Mouse (Mus musculus) monocyte, adult 2 months (primary cell): ENCODE measurements around the gene Dip2c.

Experiments
- DNase-seq, 2 experiments: peaks; one replicate each; pipeline ENCODE4 v3.0.0; 2022; ENCODE audit warnings: low spot score in 2 of 2, low read depth in 1 of 2

The Dip2c gene

DNA sequence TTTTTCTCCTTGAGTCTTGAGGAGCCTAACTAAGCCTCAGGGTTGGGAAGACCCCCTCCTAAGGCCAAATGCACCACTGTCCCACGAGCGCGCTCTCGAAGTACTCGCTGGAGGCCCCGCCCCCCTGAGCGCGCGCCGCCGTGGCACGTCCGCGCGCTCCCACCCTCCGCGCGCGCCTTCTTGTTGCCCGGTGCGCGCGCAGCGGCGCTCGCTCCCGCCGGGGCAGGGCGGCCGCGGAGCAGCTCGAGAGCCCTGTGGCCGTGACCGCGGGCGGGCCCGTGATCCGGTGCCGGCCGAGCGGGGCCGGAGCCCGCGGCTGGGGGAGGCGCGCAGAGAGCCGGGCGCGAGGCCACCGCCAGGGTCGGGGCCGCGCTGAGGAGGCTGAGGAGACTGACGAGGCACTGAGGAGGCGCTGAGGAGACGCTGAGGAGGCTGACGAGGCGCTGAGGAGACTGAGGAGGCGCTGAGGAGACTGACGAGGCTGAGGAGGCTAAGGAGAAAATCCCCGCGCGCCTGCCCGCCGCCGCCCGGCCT, at the start of gene Dip2c:
Gene Dip2c, plus strand, starts transcription at position 207 of the 534 bp plus-strand sequence.
- DNase-seq: peak; percentile 13 to 28

DNA sequence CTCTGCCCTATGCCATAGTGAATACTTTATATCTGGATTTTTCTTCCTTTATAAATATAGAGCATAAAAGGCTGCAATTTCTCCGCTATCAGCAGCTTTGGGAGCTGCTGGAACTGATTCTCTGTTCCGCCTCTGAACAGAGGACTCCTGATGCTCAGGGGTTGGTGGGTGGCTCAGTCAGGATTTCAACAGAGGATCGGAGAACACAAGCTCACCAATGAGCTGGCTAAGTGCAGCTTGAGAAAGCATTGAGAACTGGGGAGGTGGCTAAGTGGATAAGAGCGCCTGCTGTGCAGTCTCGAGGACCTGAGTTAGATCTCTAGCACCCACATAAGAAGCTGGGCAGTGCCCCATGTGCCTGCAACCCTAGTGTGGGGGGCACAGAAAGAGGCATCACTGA, 49.2 kb upstream of the Dip2c start:
- no peak for DNase-seq

DNA sequence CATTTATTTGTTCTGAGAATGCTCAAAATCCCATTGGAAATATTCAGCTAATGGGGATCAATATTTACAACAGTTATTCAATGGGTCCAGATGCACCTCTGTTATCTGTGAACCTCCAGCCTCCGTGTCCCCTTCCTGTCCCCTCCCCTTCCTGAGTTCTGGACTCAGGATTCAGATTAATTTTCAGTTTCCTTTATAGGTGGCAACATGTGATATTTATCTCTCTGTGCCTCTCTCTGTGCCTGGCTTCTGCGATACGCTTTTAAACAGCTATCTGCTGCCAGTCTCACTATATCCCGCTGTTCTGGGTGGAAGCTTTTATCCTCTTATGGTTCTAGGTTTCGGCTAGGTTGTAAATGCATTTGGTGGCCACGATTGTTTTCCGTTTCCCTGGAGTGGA, 38.8 kb upstream of the Dip2c start:
- DNase-seq: no peak

DNA sequence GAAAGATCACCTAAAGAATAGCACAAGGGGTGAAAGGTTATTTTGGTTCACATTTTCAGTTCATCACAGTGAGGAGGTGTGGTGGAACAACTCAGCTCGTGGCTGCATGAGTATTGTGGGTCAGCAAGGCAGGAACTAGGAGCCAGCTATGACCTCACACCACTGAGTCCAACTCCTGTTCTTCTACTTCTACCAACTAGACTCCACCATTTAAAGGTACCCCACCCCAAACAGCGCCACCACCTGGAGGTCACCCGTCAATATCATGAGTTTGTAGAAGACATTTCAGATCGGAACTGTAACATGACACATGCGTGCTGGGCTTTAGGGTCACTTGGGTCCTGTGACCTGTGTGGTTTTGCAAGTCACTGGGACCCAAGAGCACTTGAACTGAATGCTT, 37.2 kb upstream of the Dip2c start:
- no peak for DNase-seq

DNA sequence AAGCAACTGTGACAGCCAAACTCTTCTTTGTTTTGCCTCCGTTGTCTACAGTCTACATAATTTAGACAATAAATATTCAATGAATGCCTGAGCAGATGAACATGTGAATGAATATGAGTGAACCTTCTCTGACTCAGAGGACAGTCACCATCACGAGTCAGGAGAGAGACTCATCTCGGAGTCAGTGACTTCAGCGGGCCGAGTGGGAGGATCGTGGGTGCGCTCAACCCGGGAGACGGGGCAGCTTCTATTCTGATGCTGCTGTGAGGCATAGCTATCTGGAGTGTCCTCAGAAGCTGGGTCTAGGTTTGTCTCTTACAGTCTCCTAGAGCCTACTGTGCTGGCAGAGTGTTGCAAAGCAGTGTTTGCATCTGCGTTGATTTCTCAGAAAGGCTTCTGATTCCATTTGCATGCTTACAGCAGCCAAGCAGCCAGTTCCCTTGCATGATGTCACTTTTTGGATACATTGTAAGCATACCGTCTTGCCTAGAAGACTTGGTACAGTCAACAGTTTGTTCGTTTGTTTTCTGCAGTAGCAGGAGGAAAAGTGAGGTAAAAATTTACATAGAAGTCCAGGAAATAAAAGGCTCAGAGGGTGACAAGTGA, 36.6 kb upstream of the Dip2c start:
- DNase-seq: no peak

DNA sequence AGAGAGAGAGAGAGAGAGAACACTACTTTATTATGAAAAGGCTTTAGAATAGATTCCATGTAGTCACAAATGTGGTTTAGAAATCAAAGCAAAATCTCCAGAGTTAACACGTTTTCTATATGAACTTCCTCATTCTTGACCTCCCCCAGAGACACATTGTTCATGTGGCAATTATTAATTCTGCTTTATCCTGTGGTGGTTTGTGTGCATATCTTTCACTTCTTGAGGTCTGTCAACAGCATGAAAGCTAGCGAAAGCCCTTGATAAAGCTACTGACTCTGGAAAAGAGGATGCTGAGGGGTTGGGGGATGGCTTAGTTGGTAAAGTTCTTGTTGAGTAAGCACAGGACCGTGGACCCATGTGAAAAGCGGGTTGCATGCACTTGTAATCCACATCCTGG, 14.6 kb upstream of the Dip2c start:
- no peak for DNase-seq

DNA sequence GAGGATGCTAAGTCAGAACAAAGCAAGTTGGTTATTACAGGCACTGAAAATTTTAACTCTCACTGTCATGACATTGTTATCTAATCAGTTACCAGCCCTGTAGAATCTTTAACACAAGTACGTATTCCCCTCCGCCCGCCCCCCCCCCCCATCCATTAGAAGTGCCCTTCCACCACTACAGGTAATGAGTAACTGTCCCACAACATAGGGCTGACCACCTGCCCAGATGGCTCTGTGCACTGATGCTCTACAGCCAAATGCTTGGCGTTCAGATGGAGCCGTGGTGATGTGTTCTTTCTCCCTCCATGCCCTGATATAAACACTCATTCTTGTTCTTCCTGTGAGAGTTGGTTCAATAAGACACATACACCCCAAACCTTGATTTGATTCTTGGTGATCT, 10.8 kb upstream of the Dip2c start:
- DNase-seq: no peak

DNA sequence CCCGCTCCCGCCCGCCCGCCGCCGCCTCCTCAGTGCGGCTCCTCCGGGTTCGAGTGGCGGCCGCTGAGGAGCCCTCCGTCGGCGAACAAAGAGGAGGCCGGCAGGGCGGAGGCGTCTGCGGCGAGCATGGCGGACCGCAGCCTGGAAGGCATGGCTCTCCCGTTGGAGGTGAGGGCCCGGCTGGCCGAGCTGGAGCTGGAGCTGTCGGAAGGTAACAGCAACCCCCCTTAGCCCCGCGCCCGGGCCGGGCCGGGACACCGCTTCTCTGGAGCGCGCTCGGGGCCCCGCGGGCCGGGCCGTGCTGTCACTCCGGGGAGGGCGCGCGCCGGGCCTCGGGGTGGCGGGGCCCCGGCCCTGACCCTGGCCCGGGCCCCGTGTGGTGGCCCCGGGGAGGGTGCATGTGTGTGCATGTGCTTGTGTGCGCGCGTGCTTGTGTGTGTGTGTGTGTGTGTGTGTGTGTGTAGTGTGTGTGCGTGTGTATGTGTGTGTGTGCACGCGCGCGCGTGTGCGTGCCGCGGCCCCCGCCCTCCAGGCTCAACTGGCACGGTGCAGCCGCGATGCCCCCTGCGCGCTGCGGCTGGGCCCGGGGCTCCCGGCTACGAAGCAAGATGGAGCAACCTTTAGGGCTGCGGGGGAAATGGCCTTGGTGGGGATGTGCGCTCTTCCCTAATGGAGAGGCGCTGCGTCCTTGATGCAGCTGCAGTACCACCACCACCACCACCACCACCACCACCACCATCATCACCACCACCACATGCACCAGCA, 710 bp downstream of the Dip2c start:
- no peak for DNase-seq

DNA sequence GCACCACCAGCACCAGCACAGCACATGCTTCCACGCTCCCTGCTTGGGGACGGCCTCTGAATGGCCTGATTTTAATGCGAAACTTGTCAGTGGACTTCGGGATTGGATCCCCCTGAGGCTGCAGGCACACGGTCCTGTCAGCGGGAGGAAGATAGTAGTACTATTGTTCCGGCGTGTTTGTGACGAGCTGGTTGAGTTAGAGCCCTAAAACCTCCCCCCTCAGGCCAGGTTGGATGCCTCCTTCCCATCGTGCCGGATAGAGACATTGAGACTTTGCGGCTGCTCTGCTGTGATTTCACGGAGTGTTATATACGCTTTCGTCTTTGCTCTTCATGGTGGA, 1.3 kb downstream of the Dip2c start:
- no peak for DNase-seq

DNA sequence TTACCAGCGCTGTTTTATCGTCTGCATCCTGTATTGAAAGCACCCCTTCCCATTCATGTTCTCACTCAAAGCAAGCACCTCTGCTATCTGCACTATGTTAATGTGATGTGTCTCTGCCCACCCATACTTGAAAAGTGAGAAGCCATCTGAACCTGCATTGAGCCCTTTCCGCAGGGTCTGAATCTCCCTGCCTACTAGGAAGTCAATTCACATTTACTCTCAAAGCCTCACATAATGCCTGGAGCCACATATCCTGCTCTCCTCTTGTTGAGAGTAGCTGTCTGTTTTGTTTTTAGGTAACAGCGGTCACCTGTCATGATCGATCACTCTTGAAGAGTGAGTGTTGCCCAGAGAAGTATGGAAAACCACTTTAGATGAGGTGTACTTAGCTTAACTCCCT, 2.3 kb downstream of the Dip2c start:
- no peak for DNase-seq

DNA sequence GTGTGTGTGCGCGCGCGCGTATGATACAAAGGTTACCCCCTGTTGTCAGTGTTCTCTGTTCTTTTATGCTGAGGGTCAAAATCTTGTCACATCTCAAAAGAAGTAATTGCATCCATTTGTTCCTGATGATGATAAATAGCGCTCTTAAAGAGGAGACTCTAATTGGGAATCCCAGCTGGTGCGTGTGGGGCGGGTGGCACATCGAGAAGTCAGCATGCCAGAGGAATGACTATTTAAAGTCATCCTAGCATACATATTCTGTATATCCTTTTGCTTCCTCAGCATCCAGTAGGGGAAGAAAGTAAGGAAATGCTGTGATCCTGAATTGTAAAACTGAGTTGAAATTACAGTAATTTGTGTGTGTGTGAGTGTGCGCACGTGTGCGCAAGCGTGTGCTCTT, 6.7 kb downstream of the Dip2c start:
- DNase-seq: no peak

DNA sequence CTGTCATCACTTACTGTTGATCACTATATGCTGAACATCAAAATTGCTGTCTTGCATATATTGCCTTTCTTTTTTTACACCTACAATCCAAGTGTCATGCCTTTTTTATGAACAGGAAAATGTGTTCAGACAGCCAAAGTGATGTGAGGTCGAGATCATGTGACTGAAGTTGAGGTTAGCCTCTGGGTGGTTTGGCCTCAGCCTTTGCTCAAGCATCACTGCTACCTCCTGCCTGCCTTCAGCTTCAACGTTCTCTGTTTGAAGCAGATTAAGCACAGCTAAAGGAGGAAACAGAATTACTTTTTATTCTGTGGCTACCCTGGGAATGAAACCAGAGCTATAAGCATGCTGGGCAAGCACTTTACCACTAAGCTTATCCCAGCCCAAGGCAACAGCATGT, 13.6 kb downstream of the Dip2c start:
- no peak for DNase-seq

DNA sequence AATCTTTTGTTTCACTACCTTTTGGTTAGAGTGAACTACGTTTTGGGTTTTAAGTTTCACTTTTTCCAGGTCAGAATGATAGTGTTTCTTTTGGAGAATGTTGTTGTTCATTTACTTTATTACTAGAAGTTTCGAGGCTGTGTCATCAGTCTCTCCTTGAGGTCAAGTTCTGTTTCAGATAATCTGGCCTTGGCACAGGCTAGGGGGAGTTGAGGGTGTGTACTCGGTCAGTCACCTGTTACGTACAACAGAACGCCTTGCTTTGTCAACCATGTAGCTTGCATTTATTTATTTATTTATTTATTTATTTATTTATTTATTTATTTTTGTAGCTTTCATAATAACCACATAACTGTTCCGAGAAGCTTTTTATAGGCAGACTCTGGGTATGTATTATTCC, 20.0 kb downstream of the Dip2c start:
- no peak for DNase-seq

DNA sequence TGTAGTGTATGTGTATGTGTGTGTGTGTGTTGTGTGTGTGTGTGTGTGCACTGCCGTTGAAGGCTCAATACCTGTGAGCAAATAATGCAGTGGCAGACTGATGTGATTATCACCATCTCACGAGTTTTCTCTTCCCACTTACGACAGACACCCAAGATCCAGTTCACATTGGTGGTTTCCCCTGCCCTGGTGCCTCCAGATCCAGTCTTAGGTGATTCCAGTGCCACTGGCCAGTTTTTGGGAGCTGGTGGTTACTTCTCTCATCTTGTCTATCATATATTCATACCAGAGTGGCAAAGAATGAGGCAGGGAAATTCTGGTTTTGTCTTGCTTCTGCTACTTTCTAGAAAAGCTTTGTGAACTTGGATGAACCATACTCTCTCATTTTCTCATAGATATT, 20.9 kb downstream of the Dip2c start:
- DNase-seq: no peak

DNA sequence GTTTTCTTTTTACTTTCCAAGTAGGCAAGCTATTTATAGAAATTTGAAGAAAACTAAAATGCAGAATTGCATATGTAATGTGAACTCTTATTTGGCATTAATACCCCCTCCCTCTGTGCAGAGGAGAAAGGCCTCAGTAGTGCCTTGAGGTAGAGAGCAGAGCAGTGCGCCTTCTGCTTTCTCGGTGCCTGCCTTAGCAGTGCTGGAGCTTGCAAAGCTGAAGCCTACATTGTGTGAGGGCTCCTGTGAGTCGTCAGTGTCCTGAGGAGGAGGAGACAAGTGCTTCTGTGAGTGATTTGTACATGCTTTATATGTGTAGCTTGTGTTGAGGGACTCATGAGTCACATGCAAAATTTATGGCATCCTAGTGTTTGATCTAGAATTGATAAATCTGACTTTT, 21.4 kb downstream of the Dip2c start:
- DNase-seq: no peak

DNA sequence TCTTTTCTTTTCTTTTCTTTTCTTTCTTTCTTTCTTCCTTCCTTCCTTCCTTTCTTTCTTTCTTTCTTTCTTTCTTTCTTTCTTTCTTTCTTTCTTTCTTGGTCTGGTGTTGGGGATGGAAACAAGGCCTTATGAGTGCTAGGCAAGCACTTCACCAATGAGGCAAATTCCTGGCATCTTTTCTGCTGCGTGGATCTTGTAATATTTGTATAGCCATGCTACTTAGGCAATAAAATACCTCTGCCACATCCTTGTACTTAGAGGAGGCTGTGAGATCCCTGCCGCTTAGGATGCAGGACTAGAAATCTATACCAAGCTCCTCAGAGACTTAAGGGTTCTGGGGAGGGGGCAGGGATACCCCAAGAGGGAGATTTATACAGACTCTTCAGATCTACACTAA, 23.3 kb downstream of the Dip2c start:
- no peak for DNase-seq

DNA sequence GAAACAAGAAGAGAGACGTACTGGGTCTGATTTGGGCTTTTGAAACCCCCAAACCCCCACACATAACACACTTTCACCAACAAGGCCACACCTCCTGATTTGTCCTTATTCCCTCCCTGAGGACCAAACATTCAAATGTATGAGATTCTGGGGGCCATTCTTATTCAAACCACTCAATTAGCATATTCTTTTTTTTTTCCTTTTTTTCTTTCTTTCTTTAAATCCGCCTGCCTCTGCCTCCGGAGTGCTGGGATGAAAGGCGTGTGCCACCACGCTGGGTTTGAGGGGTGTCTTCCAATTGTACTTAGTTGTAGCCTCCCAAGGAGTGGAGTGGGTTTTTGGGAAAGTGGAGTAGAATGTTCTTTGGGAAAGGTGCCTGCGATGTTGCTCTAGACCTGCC, 32.5 kb downstream of the Dip2c start:
- DNase-seq: no peak

DNA sequence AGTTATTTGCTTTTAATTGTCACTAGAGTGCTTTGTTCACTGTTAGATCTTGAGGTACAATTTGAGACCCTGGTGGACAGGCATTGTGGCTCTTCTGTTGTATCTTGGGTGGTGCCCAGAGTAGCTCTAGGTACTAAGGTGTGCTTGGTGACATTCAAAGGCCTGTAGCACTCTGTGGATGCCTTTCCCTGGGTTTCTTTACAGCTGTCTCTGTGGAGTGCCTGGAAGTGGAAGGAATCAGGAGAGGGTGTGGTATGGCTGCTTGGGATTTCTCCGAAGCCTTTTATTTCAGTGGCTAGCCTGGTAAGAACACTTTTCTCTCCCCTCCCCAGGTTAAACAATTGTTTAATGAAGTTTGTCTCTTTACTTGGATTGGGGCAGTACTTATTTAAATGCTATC, 34.5 kb downstream of the Dip2c start:
- DNase-seq: no peak

DNA sequence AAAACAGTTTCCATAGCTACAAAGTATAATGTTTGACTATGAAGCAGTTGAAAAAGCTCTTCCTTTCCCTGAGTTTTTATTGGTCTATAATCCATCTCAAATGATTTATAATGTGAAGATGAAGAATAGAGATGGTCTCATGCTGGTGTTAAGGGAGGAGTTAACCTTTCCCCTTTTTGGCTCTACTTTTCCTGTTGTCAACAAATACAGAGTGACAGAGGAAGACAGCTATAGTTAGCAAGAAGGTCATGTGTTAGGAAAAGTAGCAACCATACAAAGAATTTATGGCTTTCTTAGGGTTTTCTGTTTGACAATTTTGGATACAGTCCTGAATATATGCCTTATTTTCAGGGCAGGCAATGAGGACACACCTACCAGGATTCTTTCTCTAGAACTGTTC, 36.6 kb downstream of the Dip2c start:
- no peak for DNase-seq

DNA sequence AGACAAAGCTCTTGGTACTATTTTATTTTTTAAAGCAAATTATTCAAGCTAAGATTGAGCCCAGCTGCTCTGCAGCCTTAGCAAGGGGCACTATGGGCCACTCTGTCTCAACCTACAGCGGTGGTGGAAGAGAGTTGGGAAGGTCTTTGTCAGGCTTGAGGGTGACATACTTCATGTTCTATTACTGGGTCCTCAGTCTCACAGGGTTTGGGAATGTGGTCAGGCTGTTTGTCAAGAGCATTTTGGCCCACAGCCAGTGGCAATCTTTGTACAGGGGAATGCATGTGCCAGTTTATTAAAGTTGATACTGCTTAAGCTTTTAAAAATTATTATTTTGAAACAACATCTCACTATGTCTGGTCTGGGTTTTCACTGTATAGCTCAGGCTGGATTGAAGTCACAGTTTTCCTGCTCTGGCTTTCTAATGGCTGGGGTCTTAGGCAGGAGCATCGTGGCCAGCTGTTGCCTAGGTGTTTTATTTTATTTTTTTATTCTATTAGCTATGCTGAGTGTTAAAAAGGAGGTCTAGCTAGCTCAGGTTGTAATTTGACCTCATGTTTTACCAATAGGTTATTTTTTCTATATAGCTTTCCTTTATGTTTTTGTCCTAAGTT, 37.9 kb downstream of the Dip2c start:
- DNase-seq: no peak

DNA sequence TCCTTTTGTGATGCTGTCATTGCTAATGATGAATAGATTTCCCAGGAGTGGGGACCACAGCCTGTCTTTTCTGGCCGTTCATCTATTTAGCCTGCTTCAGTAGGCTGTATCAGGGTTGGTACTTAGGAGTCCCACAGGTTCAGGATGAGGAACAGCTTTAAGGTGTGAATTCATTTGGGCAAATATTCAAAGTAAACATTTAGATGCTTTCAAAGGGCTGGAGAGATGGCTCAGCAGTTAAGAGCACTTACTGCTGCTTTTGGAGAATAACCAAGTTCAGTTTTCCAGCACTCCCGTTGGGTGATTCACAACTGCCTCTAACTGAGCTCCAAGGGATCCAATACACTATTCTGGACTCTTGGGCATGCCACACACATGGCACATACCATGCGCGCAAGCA, 38.4 kb downstream of the Dip2c start:
- DNase-seq: no peak

DNA sequence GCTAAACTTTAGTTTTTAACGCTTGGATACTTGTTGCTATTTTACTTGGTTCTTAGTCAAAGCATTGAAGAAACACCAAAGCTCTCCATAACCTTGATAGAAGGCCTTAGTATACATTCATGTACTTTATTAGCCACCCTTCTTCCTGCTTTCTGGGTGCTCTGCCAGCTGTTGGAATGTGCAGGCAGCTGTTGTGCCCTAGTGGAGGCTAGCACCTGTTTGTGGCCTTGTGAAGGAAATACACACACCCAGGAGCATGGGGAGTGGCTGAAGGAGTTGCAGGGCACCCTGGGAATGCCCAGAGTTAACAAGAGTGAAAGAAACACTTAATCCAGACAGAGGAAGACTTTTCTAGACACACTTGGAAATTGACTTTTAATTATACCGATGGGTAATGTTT, 43.4 kb downstream of the Dip2c start:
- no peak for DNase-seq

DNA sequence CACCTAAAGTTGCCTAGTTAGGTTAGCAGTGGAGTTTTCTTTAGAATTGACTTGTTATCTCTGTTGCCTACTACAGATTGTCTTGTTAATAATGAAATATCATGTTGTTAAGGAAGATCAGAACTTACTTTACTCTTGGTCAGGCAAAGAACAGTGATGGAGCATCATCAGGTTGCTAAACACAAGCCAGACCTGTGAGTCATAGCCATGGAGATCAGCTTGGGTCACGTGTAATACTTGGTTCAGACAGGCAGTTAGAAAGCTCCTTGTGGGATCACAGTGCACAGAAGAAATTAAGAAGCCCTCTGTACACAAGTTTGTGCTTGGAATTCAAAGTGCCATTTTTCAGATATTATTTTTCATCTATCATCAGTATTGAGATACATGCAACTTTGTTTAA, 48.9 kb downstream of the Dip2c start:
- no peak for DNase-seq
